Mouse (Mus musculus): Measurements from ENCODE around the gene Cables2. TPM values are rescaled to one million over a fixed set of nuclear protein-coding genes. Genes with fewer than 3 reads are reported as not detected.

Cables2 gene
- polyA plus RNA-seq, 1 experiment = 7.9 TPM

DNA sequence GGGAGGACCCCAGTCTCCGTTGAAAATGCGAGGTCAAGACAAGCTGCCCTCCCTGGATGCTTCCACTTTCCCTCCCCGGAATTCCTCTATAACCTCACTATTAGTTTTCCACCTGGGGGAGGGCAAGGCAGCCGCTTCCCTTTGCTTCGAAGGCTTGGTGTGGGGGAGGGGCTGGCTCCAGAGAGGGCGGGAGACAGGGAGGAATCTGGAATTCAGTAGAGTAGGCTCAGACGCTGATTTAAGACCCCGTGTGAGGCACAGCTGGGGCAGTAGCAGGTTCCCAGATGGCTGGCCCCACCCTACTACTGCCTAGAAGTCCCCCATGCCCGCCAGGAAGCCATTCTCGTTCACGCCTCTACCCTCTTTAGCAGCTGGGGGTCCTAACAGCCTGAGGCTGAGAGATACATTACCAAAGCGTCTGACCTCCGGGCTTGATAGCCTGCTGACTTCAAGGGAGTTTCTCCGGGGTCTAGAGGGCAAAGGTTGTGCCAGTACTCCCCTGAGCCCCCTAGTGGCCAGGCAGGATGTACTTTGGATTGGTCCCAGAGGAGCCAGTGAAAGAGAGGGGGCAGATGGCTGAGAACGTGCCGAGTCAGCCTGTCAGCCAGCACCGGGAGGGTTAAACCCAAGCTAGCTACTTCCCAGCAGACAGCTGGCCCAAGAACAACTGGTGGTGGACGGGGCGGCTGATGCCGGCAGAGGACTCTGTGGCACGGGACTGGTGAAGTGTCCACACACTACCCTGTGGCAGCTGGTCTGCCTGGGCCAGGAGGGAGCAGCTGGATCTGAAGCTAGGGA lies 45.8 kb downstream of the Cables2 start:
- no peak for TF ChIP-seq MAX (IDR thresholded peaks at IDR 0.05)
- TF ChIP-seq CTCF (IDR thresholded peaks at IDR 0.05; ENCODE audit: control insufficient read depth, insufficient read depth, insufficient read length) = peak; percentile 39
- TF ChIP-seq FOSL1 (IDR thresholded peaks at IDR 0.05; ENCODE audit: insufficient read depth, low read length, poor library complexity, severe bottlenecking) = no peak
- TF ChIP-seq MYOD1 (IDR thresholded peaks at IDR 0.05; ENCODE audit: control insufficient read depth, insufficient read length, low read depth) = peak; percentile 82
- Histone ChIP-seq H3K79me2 (ENCODE audit: control insufficient read depth, insufficient read depth) (peaks cover 32% of the 10 kb centered on the region), H3K4me3 (ENCODE audit: insufficient read depth, poor library complexity, severe bottlenecking) (no peak overlapping the region), H3K27me3 (ENCODE audit: control insufficient read depth, insufficient read depth, insufficient read length) (no peaks in the 10 kb centered on the region), H3ac (ENCODE audit: control insufficient read depth, insufficient read length, low read depth) (peak overlapping the region; percentile 41), H3K36me3 (ENCODE audit: control insufficient read depth, insufficient read depth) (no peaks in the 10 kb centered on the region), H3K79me3 (ENCODE audit: low read depth) (peaks cover 22% of the 10 kb centered on the region)

- peak within 1 kb of the TSS; percentile 69 for H3ac ChIP-seq (ENCODE audit: control insufficient read depth, insufficient read length, low read depth)
- H3K36me3 ChIP-seq (ENCODE audit: control insufficient read depth, insufficient read depth) = peaks cover 6% of the 10 kb centered on the region
- H3K79me2 ChIP-seq (ENCODE audit: control insufficient read depth, insufficient read depth) = peaks cover 48% of the 10 kb centered on the region
- TF ChIP-seq FOSL1 (IDR thresholded peaks at IDR 0.05; ENCODE audit: insufficient read depth, low read length, poor library complexity, severe bottlenecking) = no peak
- no peak for TF ChIP-seq MYOD1 (IDR thresholded peaks at IDR 0.05; ENCODE audit: control insufficient read depth, insufficient read length, low read depth)
- TF ChIP-seq CEBPB (IDR thresholded peaks at IDR 0.05; ENCODE audit: low read depth) = no peak
- TF ChIP-seq CTCF (IDR thresholded peaks at IDR 0.05; ENCODE audit: control insufficient read depth, insufficient read depth, insufficient read length) = no peak
- no peak for TF ChIP-seq MAX (IDR thresholded peaks at IDR 0.05)
- no peak for TF ChIP-seq USF1 (IDR thresholded peaks at IDR 0.05; ENCODE audit: low read depth)
- TF ChIP-seq MYOG (IDR thresholded peaks at IDR 0.05; ENCODE audit: control insufficient read depth, extremely low read depth, insufficient read length) = no peak
- H3K27me3 ChIP-seq (ENCODE audit: control insufficient read depth, insufficient read depth, insufficient read length) = no peaks in the 10 kb centered on the region
- H3K79me3 ChIP-seq (ENCODE audit: low read depth) = peaks cover 28% of the 10 kb centered on the region
- peak within 1 kb of the TSS; percentile 71 for H3K4me3 ChIP-seq (ENCODE audit: insufficient read depth, poor library complexity, severe bottlenecking)
Measured at GRCm38 (mm10) chr2:180225762-180226378, 47.4 kb downstream of the Cables2 start, which contains the start of gene Lama5. Gene Lama5 (minus strand): TSS chr2:180225859.

DNA sequence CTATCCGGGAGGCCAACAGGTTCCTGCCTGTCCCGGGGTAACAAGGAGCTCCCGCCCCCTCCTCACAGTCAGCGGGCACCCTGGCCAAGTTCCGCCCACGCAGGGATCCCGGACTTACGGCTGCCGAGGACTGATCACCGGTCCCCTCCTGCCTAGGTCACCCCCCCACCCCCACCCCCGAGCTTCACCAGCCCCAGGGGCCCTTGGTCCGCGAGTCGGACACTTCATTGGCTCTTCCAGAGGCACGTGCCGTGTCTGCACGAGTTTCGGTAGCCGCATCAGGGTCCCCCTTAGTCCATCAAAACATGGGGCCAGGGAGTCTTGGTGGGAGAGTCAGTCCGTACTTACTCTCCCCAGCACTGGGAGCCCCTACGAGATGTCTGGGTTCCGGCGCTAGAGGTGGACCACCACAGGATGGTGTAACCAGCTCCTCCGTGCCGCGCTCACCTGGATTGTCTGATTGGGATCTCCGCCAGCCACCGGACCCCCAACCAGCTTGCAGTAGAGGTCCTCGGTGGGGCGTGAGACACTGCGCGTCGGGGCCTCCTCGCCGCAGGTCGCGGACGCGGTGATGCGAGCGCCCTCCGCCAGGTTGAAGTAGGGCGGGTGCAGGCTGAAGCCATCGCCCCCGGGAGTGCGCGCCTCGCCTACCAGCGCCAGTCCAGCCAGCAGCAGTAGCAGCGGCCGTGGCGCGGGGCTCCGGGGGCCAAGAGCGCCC lies 48.1 kb downstream of the Cables2 start:
- Histone ChIP-seq H3K36me3 (ENCODE audit: control insufficient read depth, insufficient read depth) (peaks cover 11% of the 10 kb centered on the region), H3K79me3 (ENCODE audit: low read depth) (peaks cover 31% of the 10 kb centered on the region), H3K27me3 (ENCODE audit: control insufficient read depth, insufficient read depth, insufficient read length) (no peaks in the 10 kb centered on the region), H3K4me3 (ENCODE audit: insufficient read depth, poor library complexity, severe bottlenecking) (peak overlapping the region; percentile 71), H3ac (ENCODE audit: control insufficient read depth, insufficient read length, low read depth) (peak overlapping the region; percentile 69), H3K79me2 (ENCODE audit: control insufficient read depth, insufficient read depth) (peaks cover 52% of the 10 kb centered on the region)
- TF ChIP-seq CEBPB (IDR thresholded peaks at IDR 0.05; ENCODE audit: low read depth) (no peak), FOSL1 (IDR thresholded peaks at IDR 0.05; ENCODE audit: insufficient read depth, low read length, poor library complexity, severe bottlenecking) (no peak), MAX (IDR thresholded peaks at IDR 0.05) (peak; percentile 20), CTCF (IDR thresholded peaks at IDR 0.05; ENCODE audit: control insufficient read depth, insufficient read depth, insufficient read length) (no peak), MYOD1 (IDR thresholded peaks at IDR 0.05; ENCODE audit: control insufficient read depth, insufficient read length, low read depth) (no peak), USF1 (IDR thresholded peaks at IDR 0.05; ENCODE audit: low read depth) (peak; percentile 70), MYOG (IDR thresholded peaks at IDR 0.05; ENCODE audit: control insufficient read depth, extremely low read depth, insufficient read length) (no peak)

GRCm38 (mm10) chr2:180224647-180225043 lies 48.7 kb downstream of the Cables2 start:
- H3K79me3 ChIP-seq (ENCODE audit: low read depth) = peaks cover 31% of the 10 kb centered on the region
- peak overlapping the region; percentile 69 for H3ac ChIP-seq (ENCODE audit: control insufficient read depth, insufficient read length, low read depth)
- peak overlapping the region; percentile 71 for H3K4me3 ChIP-seq (ENCODE audit: insufficient read depth, poor library complexity, severe bottlenecking)
- no peaks in the 10 kb centered on the region for H3K27me3 ChIP-seq (ENCODE audit: control insufficient read depth, insufficient read depth, insufficient read length)
- H3K36me3 ChIP-seq (ENCODE audit: control insufficient read depth, insufficient read depth) = peaks cover 16% of the 10 kb centered on the region
- peaks cover 56% of the 10 kb centered on the region for H3K79me2 ChIP-seq (ENCODE audit: control insufficient read depth, insufficient read depth)
- TF ChIP-seq USF1 (IDR thresholded peaks at IDR 0.05; ENCODE audit: low read depth) (no peak), MAX (IDR thresholded peaks at IDR 0.05) (no peak), CTCF (IDR thresholded peaks at IDR 0.05; ENCODE audit: control insufficient read depth, insufficient read depth, insufficient read length) (no peak), FOSL1 (IDR thresholded peaks at IDR 0.05; ENCODE audit: insufficient read depth, low read length, poor library complexity, severe bottlenecking) (no peak), CEBPB (IDR thresholded peaks at IDR 0.05; ENCODE audit: low read depth) (no peak), MYOD1 (IDR thresholded peaks at IDR 0.05; ENCODE audit: control insufficient read depth, insufficient read length, low read depth) (no peak), MYOG (IDR thresholded peaks at IDR 0.05; ENCODE audit: control insufficient read depth, extremely low read depth, insufficient read length) (no peak)

DNA sequence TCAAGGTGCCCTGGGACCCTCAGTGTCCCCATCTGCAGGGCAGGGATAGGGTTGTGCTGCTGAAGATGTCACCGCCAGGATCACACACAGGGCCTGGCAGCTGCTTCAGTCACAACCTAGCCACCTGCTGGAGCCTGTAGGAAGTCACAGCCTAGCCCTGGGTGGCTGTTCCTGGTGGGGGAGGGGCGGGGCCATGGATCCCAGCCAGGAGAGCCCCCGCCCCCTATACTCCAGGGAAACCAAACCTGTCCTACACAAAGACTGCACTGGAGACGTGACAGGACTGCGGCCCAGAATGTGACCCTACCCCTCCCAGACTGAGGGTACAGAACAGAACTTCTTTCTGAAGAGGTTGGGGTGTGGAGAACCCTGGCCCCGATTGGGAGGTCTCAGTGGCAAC lies 51.0 kb downstream of the Cables2 start:
- H3K79me2 ChIP-seq (ENCODE audit: control insufficient read depth, insufficient read depth) = peaks cover 71% of the 10 kb centered on the region
- H3K4me3 ChIP-seq (ENCODE audit: insufficient read depth, poor library complexity, severe bottlenecking) = no peak overlapping the region
- peaks cover 31% of the 10 kb centered on the region for H3K79me3 ChIP-seq (ENCODE audit: low read depth)
- no peak overlapping the region for H3ac ChIP-seq (ENCODE audit: control insufficient read depth, insufficient read length, low read depth)
- H3K36me3 ChIP-seq (ENCODE audit: control insufficient read depth, insufficient read depth) = peaks cover 16% of the 10 kb centered on the region
- TF ChIP-seq CTCF (IDR thresholded peaks at IDR 0.05; ENCODE audit: control insufficient read depth, insufficient read depth, insufficient read length) = no peak
- TF ChIP-seq MAX (IDR thresholded peaks at IDR 0.05) = no peak
- TF ChIP-seq MYOG (IDR thresholded peaks at IDR 0.05; ENCODE audit: control insufficient read depth, extremely low read depth, insufficient read length) = no peak
- no peak for TF ChIP-seq MYOD1 (IDR thresholded peaks at IDR 0.05; ENCODE audit: control insufficient read depth, insufficient read length, low read depth)
- no peak for TF ChIP-seq FOSL1 (IDR thresholded peaks at IDR 0.05; ENCODE audit: insufficient read depth, low read length, poor library complexity, severe bottlenecking)
- TF ChIP-seq CEBPB (IDR thresholded peaks at IDR 0.05; ENCODE audit: low read depth) = no peak
- no peaks in the 10 kb centered on the region for H3K27me3 ChIP-seq (ENCODE audit: control insufficient read depth, insufficient read depth, insufficient read length)
